Mouse (Mus musculus) activated CD4-positive, CD25-positive, alpha-beta regulatory T cell, adult 4 months (primary cell): ENCODE results near the gene Trdmt1. TPM values are rescaled to one million over a fixed set of nuclear protein-coding genes. Genes with fewer than 3 reads are reported as not detected.

Experiments used
- ATAC-seq: one replicate; pipeline ENCODE4 v1.8.0; 2017
- polyA plus RNA-seq, 2 experiments: library from polyadenylated mRNA; unstranded; fragments of 100-300 nt; shearing (Covaris generic); gene quantifications; one replicate each; pipeline ENCODE4 v1.2.1; 2017

The Trdmt1 gene
- polyA plus RNA-seq, 2 experiments from 2014 or later: 16.2 to 17.0 TPM

DNA sequence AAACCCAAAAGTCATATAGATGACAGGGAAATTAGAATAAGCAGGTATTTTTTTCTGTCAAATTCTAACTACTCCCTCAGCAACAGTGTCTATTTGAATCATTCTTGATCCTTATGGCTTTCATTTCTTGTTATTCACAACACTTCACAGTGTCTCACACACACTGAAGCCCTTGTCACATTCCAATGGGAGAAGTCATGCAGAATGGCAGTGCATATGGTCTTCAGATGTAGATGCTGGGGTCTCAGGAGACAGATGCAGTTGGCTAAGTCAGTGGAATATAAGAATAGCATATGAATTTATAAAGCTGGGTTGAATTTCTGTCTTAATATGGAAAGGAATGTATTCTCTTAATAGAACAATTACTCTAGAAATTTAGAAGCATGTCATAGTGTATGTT is 11.8 kb upstream of the Trdmt1 start:
- no peak for ATAC-seq

DNA sequence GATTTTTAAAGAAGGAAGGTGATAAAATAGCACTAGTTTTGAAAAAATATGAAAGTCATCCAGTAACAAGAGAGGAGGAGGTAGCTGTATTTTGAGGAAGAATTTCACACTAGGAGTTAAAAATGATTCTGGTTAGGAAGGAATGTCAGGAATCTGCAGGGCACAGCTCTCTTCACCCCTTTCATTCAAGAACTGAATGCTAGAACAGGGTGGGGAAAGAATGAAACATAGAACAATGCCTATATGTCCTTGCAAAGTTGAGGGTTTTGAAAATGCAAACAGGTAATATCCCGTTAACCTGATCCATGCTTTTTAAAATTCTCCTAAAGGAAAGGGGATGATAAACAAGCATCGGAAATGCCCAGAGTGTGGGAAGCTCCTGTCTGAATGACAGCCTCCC is 9.5 kb upstream of the Trdmt1 start:
- ATAC-seq: no peak

- no peak for ATAC-seq
Measured at GRCm38 (mm10) chr2:13548749-13549148, 4.3 kb upstream of the Trdmt1 start.

DNA sequence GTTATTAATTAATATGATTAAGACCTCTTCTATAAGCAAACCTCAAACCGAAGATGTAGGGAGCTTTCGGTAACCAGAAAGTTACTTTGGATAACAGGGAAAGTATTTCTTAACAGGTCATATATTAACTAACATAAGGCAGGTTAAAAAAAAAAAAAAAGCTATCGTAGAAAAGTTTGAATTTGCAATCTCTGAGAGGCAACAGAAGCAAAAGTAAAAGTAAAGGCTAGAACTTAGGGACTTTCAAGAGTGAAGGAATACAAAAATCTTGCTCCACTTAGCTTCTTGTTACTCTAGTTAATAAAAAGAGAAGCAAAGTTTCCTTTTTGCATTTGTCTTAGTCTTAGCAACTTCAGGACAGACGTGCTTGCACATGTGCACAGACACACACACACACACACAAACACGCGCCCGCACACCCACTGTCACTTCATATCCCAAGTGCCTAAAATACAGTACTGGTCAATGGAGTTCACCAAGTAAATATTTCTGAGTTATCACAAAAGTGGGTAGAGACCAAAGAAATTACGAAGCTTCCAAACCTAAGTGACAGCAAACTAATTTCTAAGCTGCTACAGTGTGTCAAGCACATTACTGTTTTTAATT is 846 bp downstream of the Trdmt1 start:
- no peak for ATAC-seq

- no peak for ATAC-seq
Measured at GRCm38 (mm10) chr2:13539860-13540259, 4.6 kb downstream of the Trdmt1 start.

- no peak for ATAC-seq
Measured at GRCm38 (mm10) chr2:13538704-13539377, 5.6 kb downstream of the Trdmt1 start.

DNA sequence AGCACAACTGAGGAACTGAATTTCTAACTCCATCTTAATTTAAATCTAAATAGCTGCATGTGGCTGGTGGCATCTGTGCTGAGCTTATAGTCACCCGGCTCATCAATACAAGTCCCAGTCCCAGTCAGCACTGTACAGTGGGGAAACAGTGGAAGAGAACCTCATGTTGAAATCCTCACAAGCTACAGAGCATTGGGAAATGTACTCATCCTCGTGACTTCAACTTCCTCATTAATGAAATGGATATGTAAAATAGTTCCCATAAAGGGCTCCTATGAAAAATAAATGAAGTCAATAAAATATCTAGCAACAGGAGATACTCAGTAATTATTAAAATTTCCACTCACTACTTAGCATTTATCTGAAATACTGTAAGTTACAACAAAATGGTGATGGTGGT is 6.2 kb downstream of the Trdmt1 start:
- ATAC-seq: no peak

GRCm38 (mm10) chr2:13537733-13538132 is 6.7 kb downstream of the Trdmt1 start:
- ATAC-seq: peak; percentile 69

DNA sequence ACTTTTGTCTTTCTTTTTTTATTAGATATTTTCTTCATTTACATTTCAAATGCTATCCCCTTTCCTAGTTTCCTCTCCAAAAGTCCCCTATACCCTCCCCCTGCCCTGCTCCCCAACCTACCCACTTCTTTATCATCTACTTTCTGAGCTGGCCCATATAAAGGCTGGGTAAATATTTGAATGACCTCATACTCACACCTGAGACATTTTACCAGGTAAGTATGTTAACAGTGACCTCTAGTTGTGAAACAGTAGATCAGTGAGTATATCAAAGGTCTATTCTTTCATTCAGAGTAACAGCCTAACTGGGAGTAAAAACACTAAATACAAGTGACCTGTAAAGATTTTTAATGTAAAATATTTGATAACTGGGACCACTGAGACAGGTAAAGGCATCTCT is 7.7 kb downstream of the Trdmt1 start:
- ATAC-seq: peak; percentile 36

- ATAC-seq: no peak
Measured at GRCm38 (mm10) chr2:13530639-13531038, 13.8 kb downstream of the Trdmt1 start.

DNA sequence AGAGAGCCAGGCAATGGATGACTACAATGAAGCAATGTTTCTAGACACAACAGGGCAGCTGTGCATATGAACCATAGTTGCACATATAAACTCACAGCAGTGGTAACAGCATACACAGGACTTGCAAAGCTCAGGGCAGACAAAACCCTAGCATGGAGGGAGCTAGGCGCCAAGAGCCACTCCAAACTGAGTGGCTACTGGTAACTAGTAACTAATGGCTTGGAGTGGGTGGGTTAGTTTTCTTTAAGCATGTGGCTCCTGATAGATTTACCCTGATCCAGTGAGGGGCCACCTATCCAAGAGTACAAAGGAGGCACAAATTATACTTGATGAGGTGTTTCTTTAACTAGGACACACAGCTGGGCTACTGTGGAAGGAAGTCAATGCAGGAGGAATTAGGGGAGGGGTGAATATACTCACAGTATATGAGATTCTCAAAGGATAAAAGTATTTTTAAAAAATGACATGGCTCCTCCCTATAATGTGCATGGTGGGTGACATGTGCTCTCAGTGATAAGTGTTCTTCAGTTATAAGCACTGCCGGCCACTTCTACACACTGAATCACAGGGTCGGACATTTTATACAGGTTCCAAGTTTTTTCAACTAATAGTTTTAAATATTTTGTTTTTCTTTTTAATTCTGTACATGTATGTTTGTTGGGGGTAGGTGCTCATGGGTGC is 15.1 kb downstream of the Trdmt1 start:
- ATAC-seq: no peak

DNA sequence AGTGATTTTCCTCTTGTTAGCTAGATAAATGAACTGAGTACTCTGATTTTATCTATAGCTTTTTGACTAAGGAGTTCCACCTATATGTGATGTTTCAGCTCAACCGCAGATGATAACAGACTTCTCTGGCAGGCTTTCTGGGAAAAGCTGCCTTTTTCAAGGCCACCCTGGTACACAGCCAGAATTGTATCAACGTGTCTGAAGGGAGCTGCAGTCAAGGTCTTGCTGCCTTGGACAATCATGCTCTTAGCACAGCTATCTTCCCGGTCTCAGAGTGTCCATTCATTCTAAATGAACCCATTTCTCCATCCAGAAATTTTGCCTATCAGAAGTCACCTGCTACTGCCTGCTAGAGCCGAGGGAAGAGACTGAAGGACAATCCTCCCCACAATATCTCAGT is 16.9 kb downstream of the Trdmt1 start:
- no peak for ATAC-seq

DNA sequence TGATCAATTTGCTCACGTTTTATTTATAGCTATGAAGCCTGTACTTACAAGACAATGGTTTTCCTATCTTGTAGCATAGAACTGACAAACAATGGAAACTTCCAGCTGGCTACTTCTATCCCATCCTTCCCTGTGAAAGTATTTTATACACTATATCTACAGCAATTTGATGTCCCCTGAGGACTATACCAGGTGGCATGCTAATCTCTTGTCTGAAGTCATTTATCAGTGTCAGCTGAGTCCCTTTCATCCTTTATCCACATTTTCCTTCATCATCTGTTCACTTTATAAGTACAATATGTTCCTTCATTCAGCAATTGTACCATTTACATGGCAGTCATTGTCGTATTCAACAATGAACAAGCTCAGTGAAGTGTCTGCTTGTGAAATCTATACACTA is 17.3 kb downstream of the Trdmt1 start:
- no peak for ATAC-seq

- no peak for ATAC-seq
Measured at GRCm38 (mm10) chr2:13526205-13526604, 18.3 kb downstream of the Trdmt1 start.

DNA sequence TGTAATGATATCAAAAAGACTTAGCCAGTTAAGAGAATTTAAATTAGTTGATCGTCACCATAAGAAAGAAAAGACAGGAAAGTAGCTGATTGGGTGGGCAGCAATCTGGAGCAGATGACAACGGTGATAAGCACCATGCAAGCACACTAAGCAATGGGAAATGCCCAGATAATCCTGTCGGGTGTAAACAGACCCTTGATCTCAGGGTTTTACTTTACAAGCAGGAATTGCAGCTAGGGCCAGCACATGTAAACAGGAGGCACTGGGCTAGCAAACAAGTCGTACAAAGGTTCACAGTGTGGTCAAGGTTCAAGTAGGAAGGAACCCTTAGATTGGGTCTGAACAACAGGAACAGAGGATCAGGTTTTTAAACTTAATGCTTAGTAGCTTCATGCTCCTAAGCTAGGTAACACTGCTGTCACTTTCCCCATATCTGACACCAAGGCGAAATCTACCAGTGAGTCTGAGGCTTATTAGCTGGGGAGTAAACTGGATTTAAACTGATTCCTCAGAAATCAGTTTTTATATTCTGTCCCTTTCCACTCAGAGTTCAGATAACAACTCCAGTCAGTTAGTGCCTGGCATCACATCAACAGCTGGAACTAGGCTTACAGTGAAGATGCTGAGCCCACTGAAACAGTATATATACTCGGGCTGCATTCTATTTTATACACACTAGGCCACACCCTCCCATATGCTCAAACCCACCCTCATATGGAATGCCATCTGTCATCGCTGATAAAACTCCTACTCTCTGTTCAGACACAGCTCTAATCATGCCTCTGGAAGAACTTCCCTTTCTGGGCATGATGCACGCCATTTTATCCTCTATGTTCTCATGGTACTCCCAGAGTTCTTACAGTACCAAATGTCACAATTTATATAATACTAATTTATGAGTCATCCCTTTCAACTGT is 20.7 kb downstream of the Trdmt1 start:
- ATAC-seq: no peak

DNA sequence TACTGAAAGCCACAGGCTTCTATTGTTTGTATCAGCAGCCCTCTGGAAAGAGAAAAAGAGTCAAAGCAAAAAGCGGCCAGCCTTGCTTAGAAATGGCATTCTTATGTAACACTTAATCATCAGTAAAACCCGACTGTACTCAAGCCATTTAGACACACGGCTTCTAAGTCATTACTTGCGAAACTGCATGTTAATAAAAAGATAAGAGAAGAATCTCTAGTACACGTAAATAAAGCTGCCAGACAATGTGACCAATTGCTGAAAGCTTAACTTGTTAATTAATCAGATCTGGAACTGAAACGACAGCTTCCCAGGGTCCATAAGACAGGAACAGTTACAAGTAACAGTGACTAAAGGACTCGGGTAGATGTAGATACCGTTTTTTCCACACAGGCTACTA is 22.4 kb downstream of the Trdmt1 start:
- ATAC-seq: no peak

- no peak for ATAC-seq
Measured at GRCm38 (mm10) chr2:13514949-13515348, 29.5 kb downstream of the Trdmt1 start.

- no peak for ATAC-seq
Measured at GRCm38 (mm10) chr2:13502717-13503116, 41.8 kb downstream of the Trdmt1 start.

- no peak for ATAC-seq
Measured at GRCm38 (mm10) chr2:13501553-13501952, 42.9 kb downstream of the Trdmt1 start.

DNA sequence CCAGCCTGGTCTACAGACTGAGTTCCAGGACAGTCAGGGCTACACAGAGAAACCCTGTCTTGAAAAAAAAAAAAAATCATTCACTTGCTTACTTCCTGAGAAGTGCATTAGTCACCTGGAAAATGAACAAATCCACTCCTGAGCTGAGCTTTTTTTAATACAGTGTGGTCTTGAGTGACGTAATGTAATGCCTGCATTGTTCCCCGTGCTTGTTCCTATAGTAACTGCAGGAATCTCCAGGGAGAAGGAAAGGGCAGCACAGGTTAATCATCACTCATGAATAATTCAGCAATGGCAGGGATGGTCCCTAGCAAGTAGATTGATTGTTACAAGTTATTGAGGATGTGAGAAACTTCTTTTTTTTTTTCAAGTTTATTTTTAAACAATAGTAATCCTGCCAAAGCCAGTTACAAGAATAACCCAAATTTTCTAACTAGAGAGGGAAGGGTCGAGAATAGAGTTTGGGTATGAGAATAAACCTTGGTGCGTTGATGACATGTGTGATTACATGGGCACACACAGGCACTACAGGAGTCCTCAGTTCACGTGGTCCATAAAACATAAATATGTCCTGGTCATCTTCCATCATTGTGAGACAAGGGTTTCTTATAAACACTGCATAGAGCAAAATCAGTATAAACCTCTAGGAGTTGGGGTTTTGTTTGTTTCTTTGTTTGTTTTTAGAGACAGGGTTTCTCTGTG is 44.0 kb downstream of the Trdmt1 start:
- ATAC-seq: no peak

- ATAC-seq: no peak
Measured at GRCm38 (mm10) chr2:13499196-13499595, 45.3 kb downstream of the Trdmt1 start.

DNA sequence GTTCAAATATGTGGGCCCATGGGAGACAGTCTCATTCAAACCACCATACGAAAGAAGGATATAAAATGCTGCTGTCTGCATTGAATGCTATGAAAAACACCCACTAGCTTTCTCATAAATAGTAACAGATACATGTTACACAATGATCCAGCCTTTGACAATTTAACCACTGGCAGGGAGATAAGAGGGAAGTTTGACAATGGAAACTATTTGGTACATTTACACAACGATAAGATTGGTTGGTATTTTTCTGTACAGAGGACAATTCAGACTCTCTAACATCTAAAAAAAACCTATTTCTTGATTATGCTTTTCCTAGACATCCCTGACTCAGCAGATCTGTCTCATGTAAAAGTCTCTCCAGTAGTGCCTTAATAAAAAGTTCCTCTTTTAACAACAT is 48.4 kb downstream of the Trdmt1 start:
- no peak for ATAC-seq
